Mouse (Mus musculus) left cerebral cortex, postnatal 14 days (tissue): ENCODE results near the gene Klhl21. TPM values are rescaled to one million over a fixed set of nuclear protein-coding genes. Genes with fewer than 3 reads are reported as not detected.

Experiments
- DNase-seq, 2 experiments: peaks; one replicate each; pipeline ENCODE4 v3.0.0; 2021 to 2022; ENCODE audit warnings: low spot score in 2 of 2, mixed read lengths in 1 of 2
- intact Hi-C: fragments of 180-260 bp; cut with DNase I; formaldehyde crosslinking; loops from one replicate; pipeline ENCODE4 v1.15.1; 2025
- total RNA-seq, 2 experiments: library from RNA; stranded (reverse); gene quantifications; 2 replicates each; pipeline ENCODE4 v1.2.3; 2021

Klhl21 gene
- total RNA-seq, 2 experiments from 2014 or later: 12.7 to 13.4 TPM

GRCm38 (mm10) chr4:151993035-151993434 lies 15.6 kb upstream of the Klhl21 start:
- DNase-seq: no peak
- intact Hi-C loops: no loop called here

GRCm38 (mm10) chr4:151994228-151995171 lies 14.1 kb upstream of the Klhl21 start:
- intact Hi-C loops: no loop called here
- no peak for DNase-seq

- intact Hi-C loops: no loop called here
- no peak for DNase-seq
Measured at GRCm38 (mm10) chr4:151995371-151996172, 13.0 kb upstream of the Klhl21 start.

GRCm38 (mm10) chr4:151996173-151996950 lies 12.2 kb upstream of the Klhl21 start, which contains the start of gene Phf13:
TSS of gene Phf13 (minus strand) at chr4:151996258.
- intact Hi-C loops: no loop called here
- DNase-seq: peak; percentile 99

DNA sequence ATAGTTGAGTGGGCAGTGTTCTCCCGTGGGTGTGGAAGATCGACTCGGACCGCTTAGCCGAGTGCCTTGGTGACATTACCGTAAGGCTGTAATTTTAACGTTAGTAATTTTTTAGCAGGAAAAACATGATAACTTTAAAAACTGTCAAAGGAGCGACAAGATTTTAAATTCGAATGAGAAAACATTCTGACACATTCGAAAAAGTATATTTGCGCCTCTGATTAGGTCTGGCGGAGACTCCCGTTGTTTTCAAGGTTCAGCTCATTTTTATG lies 11.7 kb upstream of the Klhl21 start:
- no peak for DNase-seq
- intact Hi-C loops: no loop called here

DNA sequence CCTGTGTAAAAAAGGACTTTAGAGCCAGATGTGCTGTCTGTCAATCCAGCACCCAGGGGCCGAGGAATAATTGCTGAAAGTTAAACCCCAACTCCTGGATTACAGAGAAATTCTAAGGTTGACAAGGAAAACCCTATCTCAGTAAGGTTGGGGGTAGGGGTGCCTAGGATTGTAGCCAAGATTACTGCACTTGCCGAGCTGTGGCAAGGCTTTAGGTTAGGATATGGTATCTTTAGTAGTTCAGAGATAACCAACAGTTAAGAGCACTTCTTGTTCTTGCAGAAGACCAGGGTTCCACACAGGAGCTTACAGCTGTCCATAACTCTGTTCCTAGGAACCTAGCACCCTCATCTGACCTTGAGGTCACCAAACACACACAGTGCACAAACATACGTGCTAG lies 10.9 kb upstream of the Klhl21 start:
- DNase-seq: no peak
- intact Hi-C loops: no loop called here

DNA sequence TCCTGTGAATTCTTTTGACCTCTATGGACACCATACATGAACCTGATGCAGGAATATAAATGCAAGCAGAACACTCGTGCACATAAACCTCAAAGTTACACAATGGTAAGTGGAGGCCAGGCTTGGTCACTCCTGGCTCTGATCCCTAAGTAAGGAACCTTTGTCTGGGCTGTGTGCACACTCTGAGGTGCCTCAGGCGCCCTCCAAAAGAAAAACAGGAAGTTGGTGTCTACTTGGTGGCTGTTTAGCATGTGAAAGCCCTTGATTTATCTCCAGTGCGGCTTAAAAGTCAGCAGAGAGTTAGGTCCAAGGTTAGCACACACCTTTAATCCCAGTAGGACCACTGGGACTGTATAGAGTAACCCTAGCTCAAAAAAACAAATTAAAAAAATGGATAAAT lies 9.1 kb upstream of the Klhl21 start:
- intact Hi-C loops: no loop called here
- DNase-seq: no peak

GRCm38 (mm10) chr4:152000906-152001305 lies 7.7 kb upstream of the Klhl21 start:
- peak in 1 of 2 experiments; percentile 77 for DNase-seq
- intact Hi-C loops: no loop called here

GRCm38 (mm10) chr4:152001335-152001734 lies 7.3 kb upstream of the Klhl21 start:
- DNase-seq: no peak

DNA sequence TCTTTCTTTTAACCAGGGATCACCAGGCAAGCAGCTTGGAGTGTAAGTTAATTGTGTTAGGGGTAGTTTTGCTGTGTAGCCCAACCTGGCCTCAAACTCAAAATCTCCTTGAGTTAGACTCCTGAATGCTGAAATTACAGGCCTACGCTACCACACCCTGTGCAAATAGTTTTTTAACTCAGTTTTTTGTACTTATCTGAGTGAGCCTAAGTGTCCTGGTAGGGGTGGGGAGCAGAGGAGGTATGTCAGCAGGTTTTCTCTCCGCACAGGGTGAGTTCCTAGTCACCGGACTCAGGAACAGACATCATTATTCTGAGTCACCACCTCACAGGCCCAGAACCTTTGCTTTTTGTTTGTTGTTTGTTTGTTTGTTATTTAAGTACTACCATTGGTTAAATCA lies 6.5 kb upstream of the Klhl21 start:
- intact Hi-C loops: no loop called here
- no peak for DNase-seq

More at GRCm38 (mm10) chr4:152001335-152001734, 7.3 kb upstream of the Klhl21 start:
- intact Hi-C loops: no loop called here

DNA sequence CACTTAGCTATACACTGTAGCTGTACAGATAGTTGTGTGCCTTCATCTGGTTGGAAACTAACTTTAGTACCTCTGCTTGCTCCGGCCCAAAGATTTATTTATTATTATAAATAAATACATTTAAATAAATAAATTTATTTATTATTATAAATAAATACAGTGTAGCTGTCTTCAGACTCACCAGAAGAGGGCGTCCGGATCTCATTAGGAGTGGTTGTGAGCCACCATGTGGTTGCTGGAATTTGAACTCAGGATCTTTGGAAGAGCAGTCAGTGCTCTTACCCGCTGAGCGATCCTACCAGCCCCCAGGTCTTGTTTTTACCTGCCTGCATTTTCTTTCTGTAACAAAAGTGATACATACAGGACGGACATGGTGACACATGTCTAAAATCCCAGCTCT lies 2.5 kb upstream of the Klhl21 start:
- no peak for DNase-seq
- intact Hi-C loops: no loop called here

DNA sequence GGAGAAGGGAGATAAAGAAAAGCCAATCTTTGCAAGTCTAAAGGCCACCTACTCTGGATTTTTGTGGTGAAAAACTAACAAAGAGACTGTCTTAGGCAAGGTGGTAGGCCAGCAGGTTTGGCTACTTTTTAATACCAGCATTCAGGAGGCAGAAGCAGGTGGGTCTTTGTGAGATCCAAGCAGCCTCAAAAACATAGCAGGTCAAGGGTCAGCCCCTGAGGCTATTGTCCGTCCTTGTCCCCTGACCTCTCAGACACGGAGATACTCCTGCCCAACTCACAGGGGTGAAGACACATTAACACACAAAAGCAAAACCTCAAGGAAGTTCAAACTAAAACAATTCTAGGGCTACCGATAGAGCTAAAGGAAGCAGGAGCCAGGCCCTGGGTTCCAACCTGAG lies 1.8 kb upstream of the Klhl21 start:
- no peak for DNase-seq
- intact Hi-C loops: no loop called here

DNA sequence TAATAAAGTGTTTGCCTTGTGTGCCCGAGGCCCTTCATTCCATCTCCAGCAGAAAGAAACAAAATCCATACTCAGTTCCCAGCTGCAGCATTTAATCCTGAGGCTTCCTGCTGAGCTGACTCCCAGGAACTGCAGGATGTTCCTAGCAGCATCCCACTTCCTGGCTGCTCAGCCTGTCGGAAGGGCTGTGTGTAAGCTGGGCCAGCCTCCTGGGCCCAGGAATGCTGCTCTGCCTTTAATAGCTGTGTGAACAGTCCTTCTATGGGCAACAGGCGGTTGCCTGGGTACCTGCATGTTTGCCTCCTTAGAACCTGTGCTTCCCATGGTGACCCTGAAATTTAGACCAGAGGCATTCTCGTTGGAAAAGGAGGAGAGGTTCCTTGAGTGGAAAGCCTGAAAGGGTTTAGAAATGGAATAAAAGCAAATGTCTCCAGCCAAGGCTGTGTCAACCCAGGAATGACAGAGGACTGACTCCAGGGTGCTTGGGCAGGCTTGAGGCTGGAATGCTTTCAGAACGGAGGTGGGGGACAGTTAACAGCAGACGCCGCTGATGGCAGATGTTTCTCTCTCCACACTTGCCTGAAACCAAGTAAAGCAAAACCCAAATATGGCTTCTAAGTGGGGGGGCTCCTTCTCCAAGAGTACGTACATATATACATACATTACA lies 989 bp upstream of the Klhl21 start:
- DNase-seq: peak in 1 of 2 experiments; percentile 60
- intact Hi-C loops: no loop called here

DNA sequence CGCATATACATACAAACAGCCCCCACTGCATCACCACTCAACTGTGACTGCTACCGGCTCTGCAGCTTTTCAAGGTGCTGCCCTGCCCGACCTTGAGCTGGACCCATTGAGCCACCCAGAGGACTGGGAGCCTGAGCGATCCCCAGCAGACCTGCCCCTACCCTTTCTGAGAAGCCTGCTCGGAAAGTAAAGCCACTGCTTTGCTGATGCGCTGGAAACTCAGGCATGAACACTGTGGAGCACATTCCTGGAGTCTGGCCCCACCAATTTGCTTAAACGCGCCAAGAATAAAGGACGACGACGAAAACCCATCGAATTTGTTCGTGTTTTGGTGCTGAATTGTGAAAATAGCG lies 479 bp upstream of the Klhl21 start:
- no peak for DNase-seq
- intact Hi-C loops: no loop called here

DNA sequence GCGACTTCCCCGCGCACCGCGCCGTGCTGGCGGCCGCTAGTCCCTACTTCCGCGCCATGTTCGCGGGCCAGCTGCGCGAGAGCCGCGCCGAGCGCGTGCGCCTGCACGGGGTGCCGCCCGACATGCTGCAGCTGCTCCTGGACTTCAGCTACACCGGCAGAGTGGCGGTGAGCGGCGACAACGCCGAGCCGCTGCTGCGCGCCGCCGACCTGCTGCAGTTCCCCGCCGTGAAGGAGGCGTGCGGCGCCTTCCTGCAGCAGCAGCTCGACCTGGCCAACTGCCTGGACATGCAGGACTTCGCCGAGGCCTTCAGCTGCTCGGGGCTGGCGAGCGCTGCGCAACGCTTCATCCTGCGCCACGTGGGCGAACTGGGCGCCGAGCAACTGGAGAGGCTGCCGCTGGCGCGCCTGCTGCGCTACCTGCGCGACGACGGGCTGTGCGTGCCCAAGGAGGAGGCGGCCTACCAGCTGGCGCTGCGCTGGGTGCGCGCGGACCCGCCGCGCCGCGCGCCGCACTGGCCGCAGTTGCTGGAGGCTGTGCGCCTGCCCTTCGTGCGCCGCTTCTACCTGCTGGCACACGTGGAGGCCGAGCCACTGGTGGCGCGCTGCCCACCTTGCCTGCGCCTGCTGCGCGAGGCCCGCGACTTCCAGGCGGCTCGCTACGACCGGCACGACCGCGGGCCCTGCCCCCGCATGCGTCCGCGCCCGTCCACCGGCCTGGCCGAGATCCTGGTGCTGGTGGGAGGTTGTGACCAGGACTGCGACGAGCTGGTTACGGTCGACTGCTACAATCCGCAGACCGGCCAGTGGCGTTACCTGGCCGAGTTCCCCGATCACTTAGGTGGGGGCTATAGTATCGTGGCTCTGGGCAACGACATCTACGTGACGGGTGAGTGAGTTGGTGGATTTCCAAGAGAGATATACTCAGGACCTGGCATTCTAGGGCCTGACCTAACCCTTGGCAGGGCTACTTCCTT lies 761 bp downstream of the Klhl21 start:
- DNase-seq: peak; percentile 79 to 85
- intact Hi-C loops: no loop called here

GRCm38 (mm10) chr4:152010091-152010706 lies 1.6 kb downstream of the Klhl21 start:
- DNase-seq: no peak
- intact Hi-C loops: no loop called here

DNA sequence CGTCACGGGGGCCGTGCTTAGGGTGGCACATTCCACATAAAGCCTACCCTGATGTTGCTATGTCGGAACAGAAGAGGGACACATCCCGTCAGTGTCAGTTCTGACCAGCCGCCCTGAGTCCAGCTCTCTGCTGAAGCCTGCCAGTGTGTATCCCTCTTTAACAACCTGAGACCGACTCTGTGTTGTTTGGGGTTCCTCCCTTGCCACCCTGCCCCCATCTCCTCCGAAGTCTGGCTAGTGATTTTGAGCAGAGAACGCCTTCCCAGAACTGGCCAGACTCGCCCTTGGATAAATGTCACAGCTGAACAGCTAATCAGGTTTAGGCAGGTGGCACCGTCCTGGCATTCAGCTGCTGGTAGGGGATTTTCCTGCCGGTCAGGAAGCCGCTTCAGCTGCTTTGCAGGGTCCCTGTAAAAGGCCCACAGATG lies 2.1 kb downstream of the Klhl21 start:
- no peak for DNase-seq
- intact Hi-C loops: no loop called here

DNA sequence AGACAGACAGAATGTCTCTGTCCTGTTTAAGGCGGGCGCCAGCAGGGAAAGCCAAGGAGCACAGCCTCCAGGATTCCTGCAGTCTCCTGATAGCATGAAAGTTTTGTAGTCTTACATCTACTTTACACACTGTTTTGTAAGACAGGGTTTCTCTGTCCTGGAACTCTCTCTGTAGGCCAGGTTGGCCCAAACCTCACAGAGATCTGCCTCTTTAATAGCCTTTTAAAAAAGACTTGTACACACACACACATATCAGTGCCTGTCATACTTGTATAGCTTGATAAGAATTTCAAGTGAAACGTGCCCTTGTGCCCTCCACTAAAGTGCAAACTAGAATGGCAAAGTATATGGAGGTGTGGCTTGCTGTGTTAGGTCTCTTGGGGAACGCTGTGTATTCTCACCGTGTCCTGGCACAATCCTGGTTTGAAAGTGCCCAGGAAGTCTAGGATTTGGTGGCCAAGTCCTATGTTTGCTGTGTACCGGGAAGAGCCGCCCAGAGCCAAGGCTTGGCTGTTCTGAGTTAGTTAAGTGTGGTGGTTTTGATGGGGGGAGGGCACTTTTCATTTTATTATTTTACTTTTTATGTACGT lies 2.7 kb downstream of the Klhl21 start:
- DNase-seq: no peak
- intact Hi-C loops: no loop called here
